Mouse (Mus musculus) ovary, adult 2 months (tissue): ENCODE results near the gene Cacng5. TPM values are rescaled to one million over a fixed set of nuclear protein-coding genes. Genes with fewer than 3 reads are reported as not detected.

Experiments used
- polyA plus RNA-seq: library from polyadenylated mRNA; depleted of rRNA; stranded (reverse); fragments of >200 nt; gene quantifications from 2 replicates; pipeline ENCODE4 v1.2.3, GENCODE M21; 2012; rRNA removed

The Cacng5 gene
- polyA plus RNA-seq = 0.38 and 0.46 TPM in 2 replicates

GRCm38 (mm10) chr11:107914634-107915226 is at the start of gene Cacng5:
TSS of gene Cacng5 (minus strand) at chr11:107915055.

Other genes starting within 250 kb of the Cacng5 start
- 0.29 TPM in 1 of 2 replicates, not detected in the other for gene Cacng1, start 198.5 kb downstream of the Cacng5 start, polyA plus RNA-seq
- 2.3 and 3.0 TPM in 2 replicates for gene Cacng4, start 120.5 kb downstream of the Cacng5 start, polyA plus RNA-seq